Mouse (Mus musculus) embryonic facial prominence, embryonic 12.5 days (tissue): Measurements from ENCODE around the gene Nasp. TPM values are rescaled to one million over a fixed set of nuclear protein-coding genes. Genes with fewer than 3 reads are reported as not detected.
A peak's percentile ranks its signal among the peaks of the same experiment; 100 is the strongest.
"Not testable (repeated sequence)": the region's sequence is repeated elsewhere in the genome, so short reads cannot be mapped to it uniquely, and the experiment has no call there.

Experiments used
- ATAC-seq: fragments of 200-750 bp; cut with Nextera tagmentation; 2 replicates; pipeline ENCODE4 v1.8.0; 2017; ENCODE audit not compliant: insufficient number of reproducible peaks, insufficient read depth, low FRiP score, low TSS enrichment
- H3K27ac ChIP-seq: fragments of 300-500 bp; sonication (generic); 2 replicates; pipeline ENCODE4 v1.5.1; 2016; ENCODE audit warnings: mild to moderate bottlenecking
- H3K27me3 ChIP-seq: fragments of 300-500 bp; sonication (generic); 2 replicates; pipeline ENCODE4 v1.6.1; 2016; ENCODE audit warnings: mild to moderate bottlenecking, moderate library complexity
- H3K36me3 ChIP-seq: fragments of 300-500 bp; sonication (generic); 2 replicates; pipeline ENCODE4 v1.6.1; 2016; ENCODE audit warnings: mild to moderate bottlenecking
- H3K4me1 ChIP-seq: fragments of 300-500 bp; sonication (generic); 2 replicates; pipeline ENCODE4 v1.6.1; 2016
- H3K4me2 ChIP-seq: fragments of 300-500 bp; sonication (generic); replicated peaks from 2 replicates; pipeline ENCODE4 v1.6.1; 2016; ENCODE audit warnings: mild to moderate bottlenecking, moderate library complexity
- H3K4me3 ChIP-seq: fragments of 300-500 bp; sonication (generic); 2 replicates; pipeline ENCODE4 v1.5.1; 2016; ENCODE audit warnings: mild to moderate bottlenecking
- H3K9ac ChIP-seq: fragments of 300-500 bp; sonication (generic); 2 replicates; pipeline ENCODE4 v1.6.1; 2016; ENCODE audit warnings: mild to moderate bottlenecking, moderate library complexity
- H3K9me3 ChIP-seq: fragments of 300-500 bp; sonication (generic); 2 replicates; pipeline ENCODE4 v1.6.1; 2016; ENCODE audit warnings: mild to moderate bottlenecking, moderate library complexity
- WGBS: fragments of 180-500 bp; shearing (Covaris S2); methylation state at CpG from one replicate; pipeline ENCODE4 v1.1.7; 2016; 5-methylcytosine and 5-hydroxymethylcytosine counted together
- polyA plus RNA-seq: library from polyadenylated mRNA; unstranded; fragments of >200 nt; fragmentation: Nextera tagmentation; extraction: Ambion mirVana; gene quantifications from 2 replicates; pipeline ENCODE4 v1.2.1, GENCODE M21; 2016

The Nasp gene
- polyA plus RNA-seq = 246 and 256 TPM in 2 replicates

DNA sequence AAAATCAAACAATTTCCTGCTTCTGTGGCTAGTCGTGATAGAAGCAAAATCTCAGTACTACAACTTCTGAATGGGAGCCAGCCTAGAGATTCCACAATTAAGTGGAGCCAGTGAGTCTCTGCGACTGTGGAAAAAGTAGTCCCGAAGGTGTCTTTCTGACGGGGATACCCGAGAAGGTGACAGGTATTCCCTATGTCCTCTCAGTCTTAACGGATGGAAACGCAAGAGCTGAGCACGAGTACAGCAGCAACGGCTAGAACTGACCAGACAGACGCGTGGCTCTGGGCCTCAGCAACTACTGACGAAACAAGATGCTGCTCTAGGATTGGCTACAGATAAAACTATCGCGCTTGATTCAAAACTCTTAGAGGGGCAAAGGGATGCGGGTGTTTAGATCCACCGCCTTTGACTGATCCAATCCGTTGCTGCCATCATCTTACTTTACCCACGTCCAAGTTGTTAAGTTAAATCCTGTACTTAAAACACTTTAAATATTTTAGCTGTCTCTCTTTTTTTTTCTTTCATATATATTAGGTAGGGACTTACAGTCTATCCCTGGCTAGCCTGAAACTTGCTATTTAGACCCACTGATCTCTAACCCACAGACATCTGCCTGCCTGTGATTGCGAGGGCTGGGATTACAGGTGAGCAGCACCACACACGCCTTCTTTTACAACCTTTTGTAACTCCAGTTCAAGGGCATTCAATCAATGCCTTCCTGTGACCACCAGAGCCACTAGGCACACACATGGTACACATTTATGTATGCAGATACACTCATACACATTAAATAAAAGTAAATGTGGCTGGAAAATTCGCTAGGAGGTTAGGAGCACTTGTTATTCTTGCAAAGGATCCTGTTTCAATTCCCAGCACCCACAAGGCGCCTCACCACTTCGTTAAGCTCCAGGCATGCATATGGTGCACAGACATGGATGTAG is at the start of gene Nasp:
Nasp (minus strand) TSS at position 220 of the 941 bp plus-strand sequence.
- H3K4me1 ChIP-seq = peaks cover 10% of the 10 kb centered on the region; the same call in 1 of the 2 replicates
- H3K36me3 ChIP-seq = peaks cover 17% of the 10 kb centered on the region
- H3K9me3 ChIP-seq = no peaks in the 10 kb centered on the region
- peak within 1 kb of the TSS; percentile 83 for H3K4me3 ChIP-seq
- H3K27me3 ChIP-seq = no peaks in the 10 kb centered on the region
- peak; percentile 89 for ATAC-seq
- peak within 1 kb of the TSS; percentile 88 for H3K9ac ChIP-seq
- peak within 1 kb of the TSS; percentile 67 for H3K4me2 ChIP-seq
- peak within 1 kb of the TSS; percentile 94 for H3K27ac ChIP-seq
- WGBS = 7% methylated on average over 23 of the region's 23 CpGs

DNA sequence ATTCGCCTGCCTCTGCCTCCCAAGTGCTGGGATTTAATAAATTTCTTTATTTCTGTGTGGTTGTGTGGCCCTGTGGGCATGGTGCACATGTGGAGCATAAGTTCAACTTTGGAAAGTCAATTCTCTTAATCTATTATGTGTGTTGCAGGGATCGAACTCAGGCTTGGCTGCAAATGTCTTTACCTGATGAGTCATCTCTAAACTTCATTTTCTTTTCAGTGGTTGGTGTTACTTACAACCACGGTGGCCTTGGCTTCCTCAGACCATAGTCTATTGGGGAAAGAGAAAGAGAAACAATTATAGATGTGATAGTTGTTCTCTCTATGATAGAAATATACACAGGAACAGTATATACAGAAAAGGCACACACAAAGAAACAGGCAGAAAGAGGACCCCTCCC is 48.3 kb upstream of the Nasp start:
- H3K36me3 ChIP-seq = no peaks in the 10 kb centered on the region
- H3K4me2 ChIP-seq = no peak overlapping the region
- no peak overlapping the region for H3K27ac ChIP-seq
- H3K9ac ChIP-seq = no peak overlapping the region
- 89% methylated on average over 3 of the region's 3 CpGs for WGBS
- no peak overlapping the region for H3K4me3 ChIP-seq
- no peak for ATAC-seq
- H3K27me3 ChIP-seq = no peaks in the 10 kb centered on the region
- H3K9me3 ChIP-seq = no peaks in the 10 kb centered on the region
- no peaks in the 10 kb centered on the region for H3K4me1 ChIP-seq

DNA sequence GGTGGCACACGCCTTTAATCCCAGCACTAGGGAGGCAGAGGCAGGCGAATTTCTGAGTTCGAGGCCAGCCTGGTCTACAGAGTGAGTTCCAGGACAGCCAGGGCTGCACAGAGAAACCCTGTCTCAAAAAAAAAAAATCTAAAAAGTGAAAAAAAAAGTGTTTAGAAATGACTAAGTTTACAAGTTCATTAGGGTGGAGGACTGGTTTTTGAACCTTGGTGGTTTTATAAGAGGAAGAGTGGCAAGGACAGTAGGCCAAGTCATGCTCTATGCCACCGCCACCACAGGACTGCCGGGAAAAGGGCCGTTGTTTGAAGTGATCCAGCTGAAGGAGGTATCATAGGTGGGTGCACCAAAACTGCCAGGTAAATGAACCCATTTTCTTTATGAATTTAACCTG is 47.0 kb upstream of the Nasp start:
- not testable (repeated sequence) for H3K36me3 ChIP-seq, H3K4me1 ChIP-seq, H3K9me3 ChIP-seq, H3K9ac ChIP-seq, ATAC-seq, H3K4me2 ChIP-seq, H3K27ac ChIP-seq, H3K27me3 ChIP-seq, H3K4me3 ChIP-seq
- 86% methylated on average over 6 of the region's 6 CpGs for WGBS

DNA sequence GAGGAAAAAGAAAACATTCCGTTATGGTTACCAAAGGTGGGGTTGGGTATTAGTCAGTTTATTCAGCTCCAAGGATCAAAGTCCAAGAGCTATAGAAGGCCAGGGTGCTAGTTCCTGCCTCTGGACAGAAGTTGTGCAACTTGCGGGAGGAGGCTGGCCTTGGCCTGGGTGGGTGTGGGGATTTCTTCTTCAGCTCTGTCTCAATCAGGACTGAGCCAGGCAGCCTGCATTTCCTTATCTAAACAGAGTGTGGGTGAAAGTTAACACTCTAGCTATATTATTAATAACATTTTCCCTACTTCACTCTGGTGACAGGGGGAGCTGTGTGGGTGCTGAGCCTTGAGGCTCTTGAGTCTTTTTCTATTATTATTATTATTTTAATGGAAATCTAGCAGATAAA is 45.0 kb upstream of the Nasp start:
- 72% methylated on average over 2 of the region's 2 CpGs for WGBS
- H3K27me3 ChIP-seq = no peaks in the 10 kb centered on the region
- no peaks in the 10 kb centered on the region for H3K9me3 ChIP-seq
- no peak overlapping the region for H3K27ac ChIP-seq
- H3K36me3 ChIP-seq = no peaks in the 10 kb centered on the region
- no peak for ATAC-seq
- no peaks in the 10 kb centered on the region for H3K4me1 ChIP-seq
- H3K4me3 ChIP-seq = no peak overlapping the region
- H3K4me2 ChIP-seq = no peak overlapping the region
- H3K9ac ChIP-seq = no peak overlapping the region

DNA sequence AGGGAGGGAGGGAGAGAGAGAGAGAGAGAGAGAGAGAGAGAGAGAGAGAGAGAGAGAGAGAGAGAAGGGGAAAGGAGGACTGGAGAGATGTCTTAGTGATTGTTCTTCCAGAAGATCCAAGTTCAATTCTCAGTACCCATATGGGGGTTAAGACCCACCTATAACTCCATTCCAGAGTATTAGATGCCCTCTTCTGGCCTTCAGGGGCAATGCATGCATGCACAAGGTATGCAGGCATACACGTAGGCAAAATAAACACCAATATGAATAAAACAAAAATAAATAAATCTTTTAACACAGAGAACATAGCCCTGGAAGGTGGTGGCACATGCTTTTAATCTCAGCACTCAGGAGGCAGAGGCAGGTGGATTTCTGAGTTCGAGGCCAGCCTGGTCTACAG is 41.5 kb upstream of the Nasp start:
- no peak overlapping the region for H3K4me3 ChIP-seq
- WGBS = 52% methylated on average over 2 of the region's 2 CpGs

DNA sequence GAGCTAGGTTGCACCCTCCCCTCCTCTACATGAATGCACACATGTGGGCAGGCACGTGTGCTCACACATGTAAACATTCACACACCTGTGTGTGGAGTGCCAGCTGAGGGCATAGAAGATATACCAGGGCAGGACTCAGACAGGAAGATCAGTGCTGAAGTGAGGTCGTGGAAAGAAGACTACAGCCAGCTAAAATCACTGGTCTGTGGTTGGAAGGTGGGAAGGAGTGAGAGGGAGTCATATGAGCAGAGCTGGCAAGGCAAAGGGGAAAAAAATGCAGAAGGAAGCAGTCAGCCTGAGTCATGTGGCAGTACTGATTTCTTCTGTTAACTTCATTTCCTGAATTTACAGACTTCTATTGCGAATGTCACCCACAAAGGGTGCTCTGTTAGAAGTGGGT is 40.4 kb upstream of the Nasp start:
- Histone ChIP-seq H3K4me3 (no peak overlapping the region), H3K4me1 (no peaks in the 10 kb centered on the region), H3K9ac (no peak overlapping the region), H3K9me3 (no peaks in the 10 kb centered on the region), H3K36me3 (no peaks in the 10 kb centered on the region), H3K27me3 (no peaks in the 10 kb centered on the region), H3K27ac (no peak overlapping the region), H3K4me2 (no peak overlapping the region)
- 63% methylated on average over 3 of the region's 3 CpGs for WGBS
- no peak for ATAC-seq

More for the DNA sequence above, 41.5 kb upstream of the Nasp start:
- Histone ChIP-seq H3K4me1 (no peaks in the 10 kb centered on the region), H3K9me3 (no peaks in the 10 kb centered on the region), H3K9ac (no peak overlapping the region), H3K27ac (no peak overlapping the region), H3K4me2 (no peak overlapping the region), H3K36me3 (no peaks in the 10 kb centered on the region), H3K27me3 (no peaks in the 10 kb centered on the region)
- no peak for ATAC-seq

DNA sequence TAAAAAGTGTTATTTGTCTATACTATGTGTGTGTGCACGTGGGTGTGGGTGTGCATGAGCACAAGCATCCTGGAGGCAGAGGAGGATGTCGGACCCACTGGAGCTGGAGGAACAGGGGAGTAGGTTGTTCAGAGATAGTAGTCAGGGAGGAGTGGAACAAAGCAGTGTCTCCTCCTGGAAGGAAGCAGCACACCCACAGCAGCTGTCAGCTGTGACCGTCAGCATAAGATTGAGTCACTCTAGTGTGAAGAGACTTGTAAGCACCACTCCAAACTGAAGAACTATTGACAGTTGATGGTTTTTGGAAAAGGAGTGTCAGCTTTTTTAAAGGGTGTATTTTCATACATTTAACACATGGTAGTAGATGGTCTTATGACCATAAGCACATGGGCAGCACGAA is 38.9 kb upstream of the Nasp start:
- H3K4me1 ChIP-seq = no peaks in the 10 kb centered on the region
- 74% methylated on average over 4 of the region's 4 CpGs for WGBS
- no peak for ATAC-seq
- H3K36me3 ChIP-seq = no peaks in the 10 kb centered on the region
- H3K9me3 ChIP-seq = no peaks in the 10 kb centered on the region
- H3K9ac ChIP-seq = no peak overlapping the region
- no peak overlapping the region for H3K4me3 ChIP-seq
- no peak overlapping the region for H3K4me2 ChIP-seq
- H3K27ac ChIP-seq = no peak overlapping the region
- no peaks in the 10 kb centered on the region for H3K27me3 ChIP-seq

DNA sequence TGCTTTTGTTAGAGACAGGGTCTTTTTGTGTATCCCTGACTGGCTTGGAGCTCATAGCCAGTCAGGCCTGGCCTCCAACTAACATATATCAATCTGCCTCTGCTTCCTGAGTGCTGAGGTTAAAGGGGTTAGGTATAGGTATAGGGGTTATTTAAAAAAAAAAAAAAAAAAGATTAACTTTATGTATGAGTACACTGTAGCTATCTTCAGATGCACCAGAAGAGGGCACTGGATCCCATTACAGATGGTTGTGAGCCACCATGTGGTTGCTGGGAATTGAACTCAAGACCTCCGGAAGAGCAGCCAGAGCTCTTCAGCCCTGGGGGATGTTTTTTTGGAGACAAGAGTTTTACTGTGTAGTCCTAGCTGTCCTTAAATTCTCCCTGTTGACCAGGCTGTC is 34.3 kb upstream of the Nasp start:
- Histone ChIP-seq H3K27me3 (no peaks in the 10 kb centered on the region), H3K9ac (no peak overlapping the region), H3K4me2 (no peak overlapping the region), H3K36me3 (no peaks in the 10 kb centered on the region), H3K4me3 (no peak overlapping the region), H3K9me3 (no peaks in the 10 kb centered on the region), H3K4me1 (no peaks in the 10 kb centered on the region), H3K27ac (no peak overlapping the region)
- no peak for ATAC-seq
- WGBS = 85% methylated on average over 1 of the region's 1 CpGs

DNA sequence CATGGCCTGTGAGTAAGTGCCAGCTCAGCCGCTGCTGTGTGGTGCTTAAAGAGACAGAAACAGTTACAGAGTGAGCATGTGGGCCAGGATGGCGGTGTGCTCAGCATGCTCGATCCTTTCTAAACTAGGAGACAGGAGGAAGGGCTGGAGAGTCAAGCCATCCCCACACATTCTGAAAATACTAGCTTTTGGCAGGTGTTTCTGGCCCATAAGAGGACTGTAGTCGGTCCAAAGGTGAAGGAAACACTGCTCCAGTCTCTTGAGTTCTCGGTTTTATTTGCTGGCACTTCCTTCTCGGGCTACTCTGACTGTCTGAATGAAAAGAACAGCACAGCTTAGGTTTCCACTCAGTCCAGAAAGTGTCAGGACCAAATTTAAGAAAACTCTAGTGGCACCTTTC is 33.1 kb upstream of the Nasp start:
- 71% methylated on average over 6 of the region's 6 CpGs for WGBS
- Histone ChIP-seq H3K27ac (no peak overlapping the region), H3K4me2 (no peak overlapping the region), H3K9me3 (no peaks in the 10 kb centered on the region), H3K4me3 (no peak overlapping the region), H3K9ac (no peak overlapping the region), H3K4me1 (no peaks in the 10 kb centered on the region), H3K27me3 (no peaks in the 10 kb centered on the region), H3K36me3 (no peaks in the 10 kb centered on the region)
- ATAC-seq = no peak

DNA sequence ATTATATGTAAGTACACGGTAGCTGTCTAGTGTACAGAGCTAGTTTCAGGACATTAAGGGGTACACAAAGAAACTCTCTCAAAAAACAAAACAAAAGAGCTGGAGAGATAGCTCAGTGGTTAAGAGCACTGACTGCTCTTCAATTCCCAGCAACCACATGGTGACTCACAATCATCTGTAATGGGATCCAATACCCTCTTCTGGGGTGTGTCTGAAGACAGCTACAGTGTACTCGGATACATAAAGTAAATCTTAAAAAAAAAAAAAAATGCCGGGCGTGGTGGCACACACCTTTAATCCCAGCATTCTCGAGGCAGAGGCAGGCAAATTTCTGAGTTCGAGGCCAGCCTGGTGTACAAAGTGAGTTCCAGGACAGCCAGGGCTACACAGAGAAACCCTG is 32.2 kb upstream of the Nasp start:
- not testable (repeated sequence) for ATAC-seq, H3K4me1 ChIP-seq, H3K36me3 ChIP-seq, H3K4me3 ChIP-seq, H3K4me2 ChIP-seq, H3K9ac ChIP-seq, H3K27ac ChIP-seq, H3K27me3 ChIP-seq, H3K9me3 ChIP-seq
- 88% methylated on average over 6 of the region's 6 CpGs for WGBS

DNA sequence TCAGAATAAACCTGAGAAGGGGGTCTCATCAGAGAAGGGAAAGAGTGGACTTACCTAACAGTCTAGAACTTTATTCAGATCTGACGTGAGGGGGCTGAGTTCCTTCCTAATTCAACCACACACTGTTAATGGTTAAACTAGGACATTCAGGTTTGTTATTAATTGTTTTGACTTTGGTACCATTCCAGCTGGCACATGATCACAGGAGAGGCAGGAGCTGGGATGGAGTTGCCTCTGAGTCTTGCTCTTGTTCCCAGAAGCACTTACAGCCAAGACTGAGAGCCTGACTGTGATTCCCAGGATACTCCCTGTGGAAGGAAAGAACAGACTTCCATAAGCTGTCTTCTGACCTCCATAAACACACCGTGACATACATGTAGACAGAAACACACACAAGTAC is 31.7 kb upstream of the Nasp start:
- Histone ChIP-seq H3K9me3 (no peaks in the 10 kb centered on the region), H3K4me2 (no peak overlapping the region), H3K4me3 (no peak overlapping the region), H3K27me3 (no peaks in the 10 kb centered on the region), H3K4me1 (no peaks in the 10 kb centered on the region), H3K27ac (no peak overlapping the region), H3K36me3 (no peaks in the 10 kb centered on the region), H3K9ac (no peak overlapping the region)
- ATAC-seq = no peak
- 81% methylated on average over 2 of the region's 2 CpGs for WGBS

DNA sequence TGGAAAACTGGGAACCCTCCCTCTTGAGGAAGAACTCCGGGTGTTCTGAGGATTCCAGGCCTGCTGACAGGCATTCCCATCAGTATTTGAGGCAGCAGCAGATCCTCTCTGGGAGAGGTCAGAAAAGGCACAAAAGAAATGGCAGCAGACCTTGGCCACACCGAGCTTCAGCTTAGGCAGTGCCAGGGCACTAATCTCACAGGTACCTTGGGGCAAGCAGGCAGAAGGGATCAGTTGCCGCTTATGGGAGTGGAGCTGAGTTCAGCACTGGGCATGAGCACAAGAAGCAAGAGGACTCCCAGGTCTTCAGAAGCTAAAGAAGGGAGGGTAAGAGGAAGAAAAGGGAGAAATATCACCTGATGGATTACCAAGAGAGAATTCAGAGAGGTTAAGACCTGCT is 30.2 kb upstream of the Nasp start:
- H3K9me3 ChIP-seq = no peaks in the 10 kb centered on the region
- WGBS = 37% methylated on average over 3 of the region's 3 CpGs

More for the DNA sequence above, 30.2 kb upstream of the Nasp start:
- Histone ChIP-seq H3K4me3 (no peak overlapping the region), H3K27me3 (no peaks in the 10 kb centered on the region), H3K36me3 (no peaks in the 10 kb centered on the region), H3K27ac (no peak overlapping the region), H3K4me1 (no peaks in the 10 kb centered on the region), H3K4me2 (no peak overlapping the region), H3K9ac (no peak overlapping the region)
- ATAC-seq = no peak
